Mouse (Mus musculus): ENCODE measurements around the gene Apoc2. TPM values are rescaled to one million over a fixed set of nuclear protein-coding genes. Genes with fewer than 3 reads are reported as not detected.

Apoc2 gene
- polyA plus RNA-seq (2012; rRNA removed), result 1.2 and 3.3 TPM in 2 replicates

DNA sequence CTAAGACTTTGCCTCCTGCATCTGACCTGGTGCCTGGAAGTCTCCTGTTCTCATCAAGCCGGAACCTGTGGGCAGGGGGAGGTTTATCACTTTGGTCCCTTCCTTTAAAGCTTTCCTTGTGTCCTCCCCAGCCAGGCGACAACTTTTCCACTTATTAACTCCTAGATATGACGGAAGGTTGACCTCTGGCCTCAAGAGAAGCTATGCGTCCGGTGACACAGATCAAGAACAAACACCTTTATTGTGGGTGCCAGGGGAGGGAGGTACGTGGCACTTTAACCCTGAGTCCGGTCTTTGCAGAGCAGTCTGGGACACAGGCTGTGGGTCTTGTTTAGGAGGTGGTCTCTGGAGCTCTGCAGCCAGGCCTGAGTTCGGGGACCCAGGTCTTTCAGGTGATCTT is at the start of gene Apoc2:
Gene Apoc2, minus strand, starts transcription at position 70 of the 400 bp plus-strand sequence.

DNA sequence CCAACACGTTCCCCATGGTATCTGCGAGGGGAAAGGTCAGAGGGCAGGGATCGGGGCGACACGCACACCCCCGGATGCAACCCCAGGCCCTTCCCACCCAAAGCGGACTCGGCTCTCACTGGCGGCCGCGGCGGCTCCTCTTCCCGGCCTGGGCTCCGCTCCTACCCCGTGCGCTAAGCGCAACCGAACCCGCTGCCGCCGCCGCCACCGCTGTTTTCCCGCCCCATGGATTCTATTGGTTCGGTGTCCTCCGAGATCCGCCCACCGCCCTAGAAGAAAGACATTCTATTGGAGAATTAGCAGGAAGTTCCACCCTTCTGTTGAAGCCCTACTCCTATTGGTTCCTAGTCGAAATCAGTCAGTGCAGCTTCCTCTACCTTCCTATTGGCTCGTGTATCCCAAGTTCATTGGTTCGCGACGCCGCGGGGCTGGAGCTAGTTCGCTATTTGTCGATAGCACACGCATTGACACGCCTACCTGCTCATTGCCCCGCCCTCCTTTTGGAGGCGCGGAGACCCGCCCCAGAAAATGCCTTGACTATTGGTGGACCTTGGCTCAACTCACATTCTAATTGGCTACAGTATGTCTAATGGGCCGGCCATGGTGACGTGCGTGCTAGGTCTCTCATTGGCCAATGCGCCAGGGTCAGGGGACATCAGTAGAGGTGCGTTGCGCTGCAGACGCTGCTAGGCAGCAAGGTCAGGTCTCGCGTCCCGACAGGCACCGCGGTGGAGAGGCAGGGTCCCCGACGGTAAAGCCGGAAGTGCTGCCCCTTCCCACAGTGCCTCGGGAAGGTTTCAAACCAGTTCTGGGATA is 37.7 kb upstream of the Apoc2 start, which contains the start of gene Tomm40:
Gene Tomm40, minus strand, starts transcription at position 200 of the 816 bp plus-strand sequence.

DNA sequence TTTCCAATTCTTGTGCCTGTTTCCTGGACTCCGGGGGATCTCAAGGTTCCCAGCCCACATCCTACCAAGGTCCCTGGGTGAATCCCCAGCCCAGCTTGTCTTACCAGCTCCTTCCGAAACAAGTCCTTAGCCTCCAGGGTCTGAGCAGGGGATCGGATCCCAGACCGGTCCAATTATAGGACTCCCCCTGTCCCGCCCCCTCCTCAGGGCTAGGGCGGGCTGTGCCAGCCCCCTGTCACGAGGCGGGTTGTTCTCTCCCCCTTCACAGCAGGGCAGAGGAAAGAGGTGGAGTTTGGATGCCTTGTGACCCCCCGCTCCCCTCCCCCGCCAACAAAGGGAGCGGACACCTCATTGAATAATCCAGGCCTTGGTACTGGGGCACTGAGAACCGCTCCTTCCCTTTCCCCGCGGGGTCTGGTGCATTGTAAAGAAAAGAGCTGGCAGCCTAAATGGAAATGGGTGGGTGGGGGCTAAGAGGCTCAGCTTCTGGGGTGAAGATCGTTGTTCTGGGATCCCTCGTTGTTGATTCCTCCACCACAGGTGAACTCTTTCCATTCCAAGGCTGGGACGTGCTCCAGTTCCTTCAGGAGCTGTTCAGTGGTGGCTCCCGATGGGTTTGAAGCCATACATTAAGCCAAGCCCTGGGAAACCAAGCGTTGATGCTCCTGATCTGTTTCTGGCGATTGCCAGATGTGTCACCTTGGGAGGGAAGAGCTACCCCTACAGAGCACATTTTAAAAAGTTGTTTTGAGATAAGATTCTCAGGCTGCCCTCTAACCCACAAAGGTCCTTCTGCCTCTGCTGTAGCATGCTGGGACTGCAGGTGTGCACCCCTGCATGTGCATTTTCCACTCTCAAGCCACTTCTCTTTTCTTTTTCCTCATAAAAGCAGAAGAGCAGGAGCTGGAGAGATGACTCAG is 21.4 kb upstream of the Apoc2 start, which contains the start of gene Apoe:
Gene Apoe, minus strand, starts transcription at position 282 of the 920 bp plus-strand sequence.

DNA sequence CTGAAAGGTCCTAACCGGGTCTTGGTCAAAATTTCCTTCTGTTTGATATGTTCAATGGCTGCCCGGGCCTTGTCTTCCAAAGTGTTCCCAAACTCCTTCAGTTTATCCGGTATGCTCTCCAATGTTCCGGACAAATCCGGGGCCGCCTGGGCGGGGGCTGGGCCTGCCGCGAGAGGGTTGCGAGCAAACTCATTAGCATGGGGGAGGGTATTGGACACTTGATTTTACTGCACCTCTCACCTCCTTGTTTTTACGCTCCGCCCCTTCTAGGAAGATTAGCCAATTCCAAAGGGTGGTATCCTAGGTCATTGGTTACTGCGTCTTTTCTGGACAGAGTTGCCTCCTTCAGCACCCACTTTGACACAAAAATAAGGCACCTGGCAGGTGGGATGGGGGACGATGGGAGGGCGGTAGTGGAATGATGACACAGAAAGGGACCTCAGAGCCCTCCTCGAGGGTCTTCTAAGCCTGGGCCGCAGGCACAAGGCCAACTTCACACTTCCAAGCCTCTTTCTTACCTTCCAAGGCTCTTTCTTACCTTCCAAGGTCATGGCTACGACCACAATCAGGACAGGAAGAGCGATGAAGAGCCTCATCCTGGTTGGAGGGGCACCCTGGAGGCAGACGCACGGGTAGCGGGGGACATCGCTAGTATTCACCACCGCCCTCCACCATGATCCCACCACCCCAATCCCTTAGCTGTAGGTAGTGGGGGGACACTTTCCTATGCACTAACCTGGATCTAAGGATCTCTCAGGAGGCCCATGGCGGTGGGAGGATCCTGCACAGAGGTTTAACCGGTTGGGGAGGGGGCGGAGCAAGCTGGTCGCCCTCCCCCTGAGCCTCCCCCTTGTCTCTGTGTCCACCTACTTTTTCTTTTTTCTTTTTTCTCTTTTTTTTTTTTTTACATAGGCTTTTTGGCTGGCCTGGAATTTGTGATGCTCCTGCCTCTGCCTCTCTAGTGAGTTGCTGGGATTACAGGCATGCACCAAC is 14.4 kb upstream of the Apoc2 start, which contains the start of gene Apoc1:
Gene Apoc1, minus strand, starts transcription at position 788 of the 993 bp plus-strand sequence.

DNA sequence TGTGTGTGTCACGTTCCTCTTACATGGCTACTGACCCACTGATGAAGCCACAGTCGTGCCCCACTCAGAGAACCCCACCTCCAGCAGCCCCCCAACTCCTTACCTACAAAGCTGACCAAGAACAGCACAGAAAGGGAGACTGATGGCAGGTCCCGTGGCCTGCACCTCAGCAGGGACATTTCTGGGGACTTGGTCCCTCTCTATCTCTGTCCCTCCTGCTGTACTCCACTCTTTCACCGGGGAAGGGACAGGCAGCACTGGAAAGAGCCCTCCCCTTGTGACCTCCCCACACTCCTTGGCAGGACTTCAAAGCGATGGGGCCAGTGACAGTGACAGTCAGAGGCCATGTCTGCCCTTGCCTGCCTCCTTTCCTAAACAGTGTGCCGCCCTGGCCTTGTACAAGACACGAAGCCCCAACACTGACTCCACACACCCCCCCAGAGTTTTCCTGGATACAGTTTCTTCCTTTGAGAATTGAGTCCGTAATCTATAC is 3.5 kb upstream of the Apoc2 start, which contains the start of the genes Gm44805 and Apoc4:
Gene Gm44805, minus strand, starts transcription at position 222 of the 493 bp plus-strand sequence.
Gene Apoc4, minus strand, starts transcription at position 278 of the 493 bp plus-strand sequence.

DNA sequence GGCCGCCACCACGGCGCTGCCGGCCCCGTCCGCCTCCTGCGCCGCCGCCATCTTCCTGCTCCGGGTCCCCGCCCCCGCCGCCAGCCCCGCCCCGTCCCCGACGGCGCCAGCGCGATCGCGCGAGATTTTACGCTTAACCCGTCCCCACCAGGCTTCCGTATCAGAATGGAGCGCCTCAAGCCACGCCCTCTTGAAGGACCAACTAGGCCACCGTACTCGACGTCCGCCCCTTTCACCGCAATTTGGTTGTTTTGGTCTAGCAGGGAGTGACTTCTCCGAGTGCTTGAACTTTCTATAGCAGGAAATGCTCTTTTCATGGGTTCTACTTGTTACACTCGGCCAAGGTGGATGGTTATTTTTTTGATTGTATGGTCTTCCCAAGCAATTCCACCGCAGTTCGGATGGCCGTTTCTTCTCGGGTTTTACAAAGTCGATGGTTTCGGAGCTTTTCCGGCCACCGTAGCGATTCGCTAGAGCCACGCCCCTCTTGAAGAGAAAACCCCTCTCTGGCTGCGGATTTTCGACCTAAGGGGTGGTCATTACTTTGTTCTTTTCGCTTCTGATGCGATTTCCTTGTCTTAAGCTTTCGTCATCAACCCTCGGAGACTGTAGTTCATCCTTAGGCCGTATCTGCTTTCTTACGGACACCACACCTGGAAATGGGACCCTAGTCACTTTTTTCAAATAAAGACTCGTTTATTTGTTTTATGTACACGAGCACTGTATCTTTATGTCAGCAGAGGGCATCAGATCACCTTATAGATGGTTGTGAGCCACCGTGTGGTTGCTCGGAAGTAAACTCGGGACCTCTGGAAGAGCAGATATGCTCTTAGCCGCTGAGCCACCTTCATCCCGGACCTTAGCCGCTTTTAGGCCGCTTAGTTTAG is 12.5 kb downstream of the Apoc2 start, which contains the start of gene Clptm1:
Gene Clptm1, minus strand, starts transcription at position 79 of the 887 bp plus-strand sequence.

DNA sequence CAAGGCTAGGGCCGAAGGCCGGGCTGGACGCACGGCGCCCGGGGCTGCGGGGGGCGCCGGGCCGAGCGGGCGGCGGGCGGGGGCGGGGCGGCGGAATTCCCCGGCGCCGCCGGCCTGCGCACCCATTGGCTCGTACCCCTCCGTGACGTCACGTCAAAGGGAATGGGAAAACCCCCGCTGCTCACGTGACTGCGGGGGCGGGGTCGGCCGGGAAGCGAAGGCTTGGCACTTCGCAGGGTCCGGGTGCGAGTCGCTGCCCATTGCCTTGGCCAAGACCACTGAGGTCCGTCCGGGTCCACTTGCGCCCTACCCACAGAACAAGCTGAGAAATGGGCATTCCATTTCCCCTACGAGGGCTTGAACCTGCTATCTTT is 48.4 kb downstream of the Apoc2 start, which contains the start of gene Relb:
Gene Relb, minus strand, starts transcription at position 78 of the 374 bp plus-strand sequence.

Other genes with a start within 250 kb of the Apoc2 start
- gene Mark4, start 219.1 kb downstream of the Apoc2 start, polyA plus RNA-seq (2012; rRNA removed), result 56.2 and 68.8 TPM in 2 replicates
- 14.5 and 14.7 TPM in 2 replicates for gene Exoc3l2, start 214.6 kb downstream of the Apoc2 start, polyA plus RNA-seq (2012; rRNA removed)
- 23.3 and 32.2 TPM in 2 replicates for gene Bloc1s3, start 169.6 kb downstream of the Apoc2 start, polyA plus RNA-seq (2012; rRNA removed)
- 122 and 123 TPM in 2 replicates for gene Trappc6a, start 169.5 kb downstream of the Apoc2 start, polyA plus RNA-seq (2012; rRNA removed)
- gene Nkpd1, start 160.1 kb downstream of the Apoc2 start, polyA plus RNA-seq (2012; rRNA removed), result 1.3 and 1.9 TPM in 2 replicates
- 147 and 159 TPM in 2 replicates for gene Ppp1r37, start 114.9 kb downstream of the Apoc2 start, polyA plus RNA-seq (2012; rRNA removed)
- gene Zfp296, start 100.7 kb downstream of the Apoc2 start, polyA plus RNA-seq (2012; rRNA removed), result 15.2 and 16.3 TPM in 2 replicates
- 230 and 252 TPM in 2 replicates for gene Gemin7, start 100.3 kb downstream of the Apoc2 start, polyA plus RNA-seq (2012; rRNA removed)
- gene Clasrp, start 73.5 kb downstream of the Apoc2 start, polyA plus RNA-seq (2012; rRNA removed), result 248 and 417 TPM in 2 replicates
- gene Relb, start 48.5 kb downstream of the Apoc2 start, polyA plus RNA-seq (2012; rRNA removed), result 34.7 and 48.6 TPM in 2 replicates
- 131 and 152 TPM in 2 replicates for gene Clptm1, start 12.9 kb downstream of the Apoc2 start, polyA plus RNA-seq (2012; rRNA removed)
- gene Gm44805, start 3.5 kb upstream of the Apoc2 start, polyA plus RNA-seq (2012; rRNA removed), result not detected in 2 replicates
- gene Apoc4, start 3.5 kb upstream of the Apoc2 start, polyA plus RNA-seq (2012; rRNA removed), result 2.4 and 7.3 TPM in 2 replicates
- gene Apoc1, start 14.7 kb upstream of the Apoc2 start, polyA plus RNA-seq (2012; rRNA removed), result 3.8 and 11.0 TPM in 2 replicates
- gene Apoe, start 21.2 kb upstream of the Apoc2 start, polyA plus RNA-seq (2012; rRNA removed), result 3,327 and 3,331 TPM in 2 replicates
- gene Tomm40, start 37.5 kb upstream of the Apoc2 start, polyA plus RNA-seq (2012; rRNA removed), result 131 and 143 TPM in 2 replicates
- 136 and 141 TPM in 2 replicates for gene Nectin2, start 72.5 kb upstream of the Apoc2 start, polyA plus RNA-seq (2012; rRNA removed)
- gene Bcam, start 93.1 kb upstream of the Apoc2 start, polyA plus RNA-seq (2012; rRNA removed), result 233 and 256 TPM in 2 replicates
- gene Cblc, start 118.9 kb upstream of the Apoc2 start, polyA plus RNA-seq (2012; rRNA removed), result 8.6 and 11.5 TPM in 2 replicates
- 78.2 and 94.4 TPM in 2 replicates for gene Bcl3, start 144.8 kb upstream of the Apoc2 start, polyA plus RNA-seq (2012; rRNA removed)
- 0.49 and 0.91 TPM in 2 replicates for gene Gm19345, start 174.1 kb upstream of the Apoc2 start, polyA plus RNA-seq (2012; rRNA removed)
- 0.15 and 0.31 TPM in 2 replicates for gene Ceacam16, start 183.4 kb upstream of the Apoc2 start, polyA plus RNA-seq (2012; rRNA removed)
- gene Ceacam19, start 210.0 kb upstream of the Apoc2 start, polyA plus RNA-seq (2012; rRNA removed), result 0.15 TPM in 2 replicates
- gene Pvr, start 243.2 kb upstream of the Apoc2 start, polyA plus RNA-seq (2012; rRNA removed), result 19.3 and 26.5 TPM in 2 replicates